Comparison of ENCODE assay signal across 9 mouse cellular contexts in the genomic region with DNA sequence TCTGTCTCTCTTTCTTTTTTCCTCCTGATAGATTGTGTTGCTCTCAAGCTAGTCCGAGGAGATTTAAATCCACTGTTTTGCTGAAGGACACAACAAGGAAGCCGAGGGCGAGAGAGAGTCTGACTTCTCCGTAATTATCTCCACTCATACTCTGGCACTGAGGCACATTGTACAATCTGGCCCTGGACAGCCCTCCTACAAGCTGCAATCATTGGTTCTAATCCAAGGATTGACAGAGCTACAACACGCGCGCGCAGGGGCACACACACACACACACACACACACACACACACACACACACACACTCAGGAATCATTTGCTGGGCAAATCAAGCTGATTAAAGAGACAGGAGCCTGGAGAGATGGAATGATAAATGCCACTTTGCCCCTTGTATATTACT. TPM values are rescaled to one million over a fixed set of nuclear protein-coding genes. Genes with fewer than 3 reads are reported as not detected.
DNase-seq lines count a peak whose midpoint lies in the region; ATAC-seq lines count a peak whose summit lies in the region.
"Had no signal": no experiment of that assay in that cellular context is flagged by ENCODE, and none has a peak within 500 bp of the region (broad histone marks: within the 10 kb centered on the region; RNA-seq: fewer than 3 reads in every experiment).

A gene (minus strand): TSS at position 164 of the 400 bp plus-strand sequence.

- H3K9me3 ChIP-seq in forebrain, embryonic 10.5 days = no peaks in the 10 kb centered on the region
- H3K9me3 ChIP-seq in hindbrain, embryonic 10.5 days = no peaks in the 10 kb centered on the region
- H3K9me3 ChIP-seq in midbrain, embryonic 15.5 days = no peaks in the 10 kb centered on the region

- peaks cover 59% of the 10 kb centered on the region for H3K27me3 ChIP-seq in forebrain, embryonic 10.5 days (ENCODE audit: poor library complexity, severe bottlenecking)
- peaks cover 34% of the 10 kb centered on the region for H3K27me3 ChIP-seq in hindbrain, embryonic 10.5 days (ENCODE audit: insufficient read depth, poor library complexity, severe bottlenecking)
- H3K27me3 ChIP-seq in midbrain, embryonic 15.5 days (replicated peaks) = no peaks in the 10 kb centered on the region

- H3K9ac ChIP-seq in midbrain, embryonic 15.5 days = peak within 1 kb of the TSS; percentile 47

- peak within 1 kb of the TSS; percentile 74 for H3K27ac ChIP-seq in forebrain, embryonic 10.5 days
- H3K27ac ChIP-seq in hindbrain, embryonic 10.5 days = peak within 1 kb of the TSS; percentile 66
- peak within 1 kb of the TSS; percentile 88 for H3K27ac ChIP-seq in midbrain, embryonic 15.5 days
- H3K27ac ChIP-seq: macrophage had no signal

- peak within 1 kb of the TSS; percentile 63 for H3K4me3 ChIP-seq in forebrain, embryonic 10.5 days
- H3K4me3 ChIP-seq in hindbrain, embryonic 10.5 days = peak within 1 kb of the TSS; percentile 59
- peak within 1 kb of the TSS; percentile 60 for H3K4me3 ChIP-seq in midbrain, embryonic 15.5 days

- 16% methylated on average over 8 of the region's 8 CpGs for WGBS in forebrain, embryonic 10.5 days
- WGBS in hindbrain, embryonic 10.5 days = 27% methylated on average over 8 of the region's 8 CpGs
- 9% methylated on average over 8 of the region's 8 CpGs for WGBS in midbrain, embryonic 15.5 days

- ATAC-seq in midbrain, embryonic 15.5 days (replicated peaks) = peak; percentile 81

- H3K4me2 ChIP-seq in midbrain, embryonic 15.5 days = peak within 1 kb of the TSS; percentile 73

- H3K4me1 ChIP-seq in forebrain, embryonic 10.5 days = peaks cover 37% of the 10 kb centered on the region
- peaks cover 28% of the 10 kb centered on the region for H3K4me1 ChIP-seq in hindbrain, embryonic 10.5 days (replicated peaks)
- peaks cover 36% of the 10 kb centered on the region for H3K4me1 ChIP-seq in midbrain, embryonic 15.5 days

- peak; percentile 19 for DNase-seq in ovary, postnatal 36 days (ENCODE audit: low spot score)
- no peak for DNase-seq in ovary, postnatal 14 days (ENCODE audit: low spot score)
- peak; percentile 55 for DNase-seq in forebrain, embryonic 10.5 days (ENCODE audit: extremely low spot score, low spot score)
- DNase-seq in hindbrain, embryonic 10.5 days (ENCODE audit: low spot score) = peak; percentile 46
- DNase-seq in left cerebral cortex, adult 9 months (ENCODE audit: low spot score in 2 of 2) = peak; percentile 59 to 76
- DNase-seq in thymus, postnatal 36 days = no peak
- DNase-seq in urinary bladder, adult 2 months (ENCODE audit: low spot score) = no peak

- no peaks in the 10 kb centered on the region for H3K36me3 ChIP-seq in forebrain, embryonic 10.5 days (replicated peaks)
- no peaks in the 10 kb centered on the region for H3K36me3 ChIP-seq in hindbrain, embryonic 10.5 days
- no peaks in the 10 kb centered on the region for H3K36me3 ChIP-seq in midbrain, embryonic 15.5 days (replicated peaks)

RNA-seq across cellular contexts. Expression of the gene that starts here (rescaled TPM):
- polyA plus RNA-seq in forebrain, embryonic 10.5 days (2016; fragmentation: Nextera tagmentation; extraction: Ambion mirVana) = 5.6 and 6.5 TPM in 2 replicates
- 10.8 and 12.1 TPM in 2 replicates for polyA plus RNA-seq in hindbrain, embryonic 10.5 days (2016; fragmentation: Nextera tagmentation; extraction: Ambion mirVana)
- 230 and 246 TPM in 2 replicates for polyA plus RNA-seq in midbrain, embryonic 15.5 days (2015; fragmentation: Nextera tagmentation; extraction: Ambion mirVana)
- 2.5 and 2.8 TPM in 2 replicates for polyA plus RNA-seq in urinary bladder, adult 2 months (2012; rRNA removed)
- polyA plus RNA-seq: macrophage had no signal

Comparison
In these comparisons a context has a peak if more than half of its experiments do, and no peak if none do; other contexts are left out.
1. RNA of the gene that starts here (polyA plus RNA-seq): 230 to 246 TPM in midbrain, embryonic 15.5 days; 10.8 to 12.1 TPM in hindbrain, embryonic 10.5 days, 5.6 to 6.5 TPM in forebrain, embryonic 10.5 days and 2.5 to 2.8 TPM in urinary bladder, adult 2 months; every median in the first group is over 10 times any median in the second.
2. DNase-seq: peak in ovary, postnatal 36 days (single experiment), forebrain, embryonic 10.5 days (single experiment), hindbrain, embryonic 10.5 days (single experiment) and left cerebral cortex, adult 9 months (2 of 2); none in ovary, postnatal 14 days (single experiment), thymus, postnatal 36 days (0 of 2) and urinary bladder, adult 2 months (single experiment).
3. Peak in every context shown above with its lines, with median percentiles within 50 percentile points of each other: H3K27ac ChIP-seq and H3K4me3 ChIP-seq.